Mouse (Mus musculus) cerebellum, adult 9-10 months (tissue): ENCODE results near the gene Med4.

Experiments
- DNase-seq: peaks from one replicate; pipeline ENCODE4 v3.0.0; 2022

Gene Med4

GRCm38 (mm10) chr14:73509765-73510423 is at the start of gene Med4:
Med4 (plus strand) TSS chr14:73510025.
- peak; percentile 97 for DNase-seq

DNA sequence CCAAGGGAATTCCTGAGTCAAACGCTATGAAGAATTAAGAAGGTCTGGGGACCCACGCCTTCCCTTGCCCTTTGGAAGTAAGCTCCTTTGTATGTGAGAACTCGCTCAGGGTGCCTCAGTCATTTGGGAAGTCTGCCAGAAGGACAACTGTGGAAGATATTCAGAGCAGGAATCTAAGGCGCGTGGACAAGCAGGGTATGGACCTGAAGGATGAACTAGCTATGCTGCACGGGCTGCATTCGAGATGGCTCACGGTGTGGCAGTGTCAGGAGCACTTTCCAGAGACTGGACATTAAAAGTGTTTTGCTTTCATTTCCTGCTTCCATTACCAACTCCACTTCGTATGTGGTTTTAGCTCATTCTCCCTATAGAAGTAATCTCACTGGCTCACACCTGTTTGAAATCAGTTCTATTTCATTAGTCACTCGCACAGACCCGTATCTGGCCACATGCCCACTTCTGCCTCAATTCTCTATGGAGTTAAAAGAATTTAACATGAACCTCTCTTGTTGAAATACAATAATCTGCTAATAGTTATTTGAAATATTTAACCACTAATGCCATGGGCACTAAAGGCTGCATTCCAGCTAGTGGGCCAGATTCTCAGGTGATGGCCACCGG is 49.2 kb upstream of the Med4 start:
- DNase-seq = no peak

DNA sequence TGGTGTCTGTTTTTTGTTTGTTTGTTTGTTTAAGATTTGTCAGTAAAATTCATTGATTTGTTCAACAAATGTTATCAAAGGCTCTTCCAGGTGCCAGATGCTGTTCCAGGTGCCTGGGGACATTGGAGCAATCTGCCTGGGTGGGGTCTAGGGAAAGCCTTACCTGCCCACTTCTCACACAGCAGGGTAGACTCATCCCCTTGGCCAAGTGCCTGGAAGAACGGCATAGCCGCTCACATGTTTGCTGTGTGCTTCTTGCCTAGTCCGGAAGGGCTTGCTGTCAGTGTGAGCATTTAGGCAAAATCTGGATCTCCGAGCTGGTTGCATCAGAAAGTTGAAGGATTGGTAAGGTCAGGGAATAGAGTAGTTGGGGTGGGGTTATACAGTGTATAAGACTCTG is 47.6 kb upstream of the Med4 start:
- DNase-seq = no peak

DNA sequence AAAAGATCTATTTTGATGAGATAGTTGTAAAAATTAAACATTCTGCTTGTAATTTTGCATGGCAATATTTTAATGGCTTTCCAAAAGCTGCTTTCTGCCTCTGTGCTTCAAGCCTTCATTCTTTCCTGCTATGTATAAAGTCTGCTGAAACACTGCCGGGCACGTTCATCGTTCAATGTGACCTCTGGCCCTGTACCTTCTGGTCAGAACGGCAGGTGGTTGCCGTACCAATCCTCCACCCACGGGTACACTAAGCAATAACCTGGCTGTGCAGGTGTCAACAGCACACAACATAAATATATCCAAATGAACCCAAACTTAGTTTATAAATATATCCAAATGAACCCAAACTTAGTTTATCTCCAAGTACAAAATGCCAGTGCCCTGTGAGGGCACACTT is 42.1 kb upstream of the Med4 start:
- peak; percentile 47 for DNase-seq

GRCm38 (mm10) chr14:73469506-73469905 is 40.3 kb upstream of the Med4 start:
- DNase-seq = peak; percentile 81

GRCm38 (mm10) chr14:73470593-73470992 is 39.2 kb upstream of the Med4 start:
- DNase-seq = no peak

GRCm38 (mm10) chr14:73472205-73472604 is 37.6 kb upstream of the Med4 start:
- no peak for DNase-seq

- DNase-seq = peak; percentile 84
Observed at GRCm38 (mm10) chr14:73473670-73474460, 36.0 kb upstream of the Med4 start.

DNA sequence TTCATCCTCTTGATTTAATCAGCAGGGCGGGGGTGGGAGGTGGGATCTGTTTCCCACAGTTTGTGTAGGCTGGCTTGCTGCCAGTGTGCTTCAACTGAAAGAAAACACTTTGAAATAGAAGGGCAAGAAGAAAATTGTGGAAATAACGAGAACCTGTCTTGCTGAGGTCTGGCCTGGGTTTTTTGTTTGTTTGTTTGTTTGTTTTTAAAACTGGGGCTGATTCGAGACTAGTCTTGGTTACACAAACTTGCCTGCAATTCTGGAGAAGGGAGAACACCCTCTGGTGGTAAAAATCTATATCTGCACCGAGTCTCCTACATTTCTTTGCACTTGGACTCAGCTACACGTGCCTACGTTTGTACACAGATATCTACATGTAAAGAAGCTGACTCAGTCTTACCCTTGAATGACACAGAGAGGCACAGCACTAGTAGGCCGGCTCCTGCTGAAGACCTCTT is 35.2 kb upstream of the Med4 start:
- peak; percentile 88 for DNase-seq

- DNase-seq = no peak
Observed at GRCm38 (mm10) chr14:73475506-73475905, 34.3 kb upstream of the Med4 start.

DNA sequence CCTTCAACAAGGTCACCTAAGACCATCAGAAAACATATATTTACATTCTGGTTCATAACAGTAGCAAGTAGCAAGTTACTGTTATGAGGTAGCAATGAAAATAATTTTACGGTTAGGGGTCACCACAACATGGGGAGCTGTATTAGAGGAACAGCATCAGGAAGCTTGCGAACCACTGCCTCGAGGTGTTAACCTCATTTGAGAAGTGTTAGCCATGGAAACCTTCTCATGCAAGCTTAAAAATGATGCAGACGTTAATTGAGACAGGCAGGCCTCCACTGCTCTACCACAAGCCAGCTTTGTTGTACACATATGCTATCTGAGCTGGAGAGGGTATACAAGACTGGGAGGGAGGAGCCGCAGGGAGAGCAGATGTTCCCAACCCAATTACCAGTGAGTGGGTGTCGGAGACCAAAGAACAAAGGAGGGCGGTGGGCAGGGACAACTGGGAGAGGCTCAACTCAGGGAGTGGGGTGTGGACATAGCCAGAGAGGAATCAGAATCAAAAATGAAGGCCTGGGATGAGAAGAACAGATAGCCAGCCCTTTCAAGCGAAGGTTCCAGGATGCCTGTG is 33.4 kb upstream of the Med4 start:
- DNase-seq = no peak

GRCm38 (mm10) chr14:73477077-73477476 is 32.7 kb upstream of the Med4 start:
- DNase-seq = no peak

DNA sequence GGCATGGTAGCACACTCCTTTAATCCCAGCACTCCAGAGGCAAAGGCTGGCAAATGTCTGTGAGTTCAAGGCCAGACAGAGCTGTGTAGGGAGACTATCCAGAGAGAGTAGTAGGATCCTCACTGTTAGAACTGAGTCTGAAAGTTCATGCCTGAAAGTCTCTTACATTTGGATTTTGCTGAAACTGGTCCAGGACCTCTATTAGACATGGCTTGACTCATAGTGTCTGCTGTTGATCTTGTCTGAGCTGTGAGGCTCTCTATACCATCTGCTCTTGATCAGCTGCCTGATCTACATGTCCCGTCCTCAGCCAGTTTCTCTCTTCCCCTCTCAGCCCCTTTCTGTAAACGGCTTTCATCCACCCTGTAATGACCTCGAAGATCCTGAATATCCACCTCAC is 31.5 kb upstream of the Med4 start:
- no peak for DNase-seq

GRCm38 (mm10) chr14:73479771-73480170 is 30.1 kb upstream of the Med4 start:
- DNase-seq = no peak

- no peak for DNase-seq
Observed at GRCm38 (mm10) chr14:73483516-73484229, 26.2 kb upstream of the Med4 start.

GRCm38 (mm10) chr14:73484366-73485110 is 25.3 kb upstream of the Med4 start:
- DNase-seq = no peak

DNA sequence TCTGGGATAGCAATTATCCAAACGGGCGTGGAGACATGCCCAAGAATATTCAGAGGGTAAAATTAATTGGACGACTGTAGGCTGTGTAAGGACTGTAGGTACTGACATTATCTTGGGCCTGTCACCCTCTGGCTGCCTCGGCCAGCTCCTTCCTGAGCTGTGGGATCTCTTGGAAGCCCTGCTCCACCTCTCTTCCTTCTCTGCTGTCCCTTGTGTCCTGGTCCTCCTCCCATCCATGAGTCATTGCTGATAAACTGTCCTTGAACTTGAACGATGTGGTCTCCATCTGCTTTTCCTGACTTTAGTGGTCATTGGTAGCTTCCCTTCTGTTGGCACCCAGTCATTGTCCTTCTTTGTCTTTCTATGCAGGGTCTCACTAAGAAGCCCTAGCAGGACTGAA is 23.2 kb upstream of the Med4 start:
- DNase-seq = no peak

GRCm38 (mm10) chr14:73493356-73493755 is 16.5 kb upstream of the Med4 start:
- DNase-seq = no peak

- no peak for DNase-seq
Observed at GRCm38 (mm10) chr14:73494122-73494521, 15.7 kb upstream of the Med4 start.

- DNase-seq = no peak
Observed at GRCm38 (mm10) chr14:73495753-73496152, 14.1 kb upstream of the Med4 start.

DNA sequence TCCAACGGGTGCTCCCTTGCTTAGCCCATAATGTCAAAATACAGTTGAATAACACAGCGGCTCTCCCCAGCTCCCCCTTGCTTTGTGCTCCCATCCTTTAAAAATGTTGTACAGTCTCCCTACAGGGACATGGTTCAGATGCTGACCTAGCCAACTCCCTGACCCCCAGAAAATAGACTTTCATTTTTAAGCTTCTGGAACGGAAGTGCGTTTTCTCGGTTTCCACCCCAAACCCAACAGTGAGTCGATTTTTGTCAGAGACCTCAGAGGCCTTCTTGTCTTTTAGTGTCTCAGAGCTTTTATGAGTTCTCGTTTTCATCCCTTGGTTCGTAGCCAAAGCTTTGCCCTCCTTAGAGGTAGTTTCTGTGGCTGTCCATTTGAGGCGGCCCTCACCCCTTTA is 8.5 kb upstream of the Med4 start:
- no peak for DNase-seq

DNA sequence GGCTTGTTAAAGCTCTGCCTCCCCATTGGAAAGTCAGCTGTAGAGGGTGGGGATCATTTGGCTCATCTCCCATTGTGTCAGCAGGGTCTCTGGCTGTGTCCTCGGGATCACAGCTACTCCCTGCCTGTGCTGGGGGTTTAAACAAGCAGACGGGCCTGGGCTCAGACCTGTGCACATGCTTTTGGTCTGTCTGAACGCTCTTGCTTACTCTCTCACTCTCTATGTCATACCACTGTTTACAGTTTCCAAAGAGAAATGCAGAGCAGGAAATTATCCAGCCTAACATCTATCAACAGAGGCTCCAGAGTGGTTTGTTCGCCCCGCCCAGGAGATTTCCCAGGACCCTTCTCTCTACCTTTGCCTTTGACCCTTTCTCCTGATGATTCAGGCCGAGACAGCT is 8.1 kb upstream of the Med4 start:
- DNase-seq = no peak
